Mouse (Mus musculus): ENCODE results near the gene Hoxa13.

Gene Hoxa13

GRCm38 (mm10) chr6:52260654-52261575, at the start of gene Hoxa13:
Gene Hoxa13 (minus strand): TSS chr6:52260880.
- no peak for DNase-seq (ENCODE audit: low spot score)

DNA sequence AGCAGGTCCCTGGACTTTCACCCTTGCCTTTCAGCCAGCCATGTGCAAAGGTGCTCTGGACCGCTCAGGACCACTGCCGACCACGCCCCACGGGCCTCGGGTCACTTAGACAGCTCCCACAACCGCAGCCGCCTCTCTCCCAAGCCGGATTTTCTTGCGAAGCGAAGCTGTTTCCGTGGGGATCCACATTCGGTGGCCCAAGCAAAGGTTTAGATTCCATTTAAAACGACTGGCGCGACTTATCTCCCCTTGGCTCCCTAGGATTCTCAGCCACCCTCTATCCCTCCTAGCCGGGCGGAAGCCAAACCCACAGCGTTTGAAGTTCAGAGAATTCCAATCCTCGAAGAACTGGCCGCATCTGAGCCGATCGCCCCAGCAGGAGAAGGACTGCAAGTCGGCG, 49.7 kb upstream of the Hoxa13 start:
- DNase-seq (ENCODE audit: low spot score): no peak

GRCm38 (mm10) chr6:52309766-52310165, 49.1 kb upstream of the Hoxa13 start:
- DNase-seq (ENCODE audit: low spot score): no peak

DNA sequence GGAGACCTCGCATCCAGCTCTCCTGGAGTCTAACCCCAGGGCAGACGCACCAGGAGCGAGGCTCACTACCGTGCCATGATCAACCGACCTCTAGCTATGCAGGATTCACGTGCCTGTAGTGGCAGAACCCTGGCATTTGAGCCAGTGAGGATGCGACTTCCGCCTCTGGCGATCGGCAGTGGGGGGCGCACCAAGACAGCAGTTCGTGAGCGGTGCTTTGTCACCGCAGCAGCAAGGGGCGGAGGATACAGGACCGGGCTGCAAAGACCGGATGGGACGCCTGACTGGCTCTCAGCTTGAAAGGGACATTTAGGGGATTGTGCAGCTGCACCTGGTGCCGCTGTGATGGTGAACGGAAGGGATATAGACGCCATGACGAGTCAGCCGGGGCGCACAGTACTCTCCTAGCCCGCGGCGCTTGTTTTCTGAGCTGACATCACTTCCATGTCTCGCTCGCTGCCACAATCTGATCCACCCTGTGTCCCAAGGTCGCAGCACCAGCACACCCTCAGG, 45.3 kb upstream of the Hoxa13 start:
- no peak for DNase-seq (ENCODE audit: low spot score)

- no peak for DNase-seq (ENCODE audit: low spot score)
These were observed 42.7 kb upstream of the Hoxa13 start for GRCm38 (mm10) chr6:52303426-52303825.

GRCm38 (mm10) chr6:52300806-52301205, 40.1 kb upstream of the Hoxa13 start:
- no peak for DNase-seq (ENCODE audit: low spot score)

GRCm38 (mm10) chr6:52298511-52298910, 37.8 kb upstream of the Hoxa13 start:
- no peak for DNase-seq (ENCODE audit: low spot score)

DNA sequence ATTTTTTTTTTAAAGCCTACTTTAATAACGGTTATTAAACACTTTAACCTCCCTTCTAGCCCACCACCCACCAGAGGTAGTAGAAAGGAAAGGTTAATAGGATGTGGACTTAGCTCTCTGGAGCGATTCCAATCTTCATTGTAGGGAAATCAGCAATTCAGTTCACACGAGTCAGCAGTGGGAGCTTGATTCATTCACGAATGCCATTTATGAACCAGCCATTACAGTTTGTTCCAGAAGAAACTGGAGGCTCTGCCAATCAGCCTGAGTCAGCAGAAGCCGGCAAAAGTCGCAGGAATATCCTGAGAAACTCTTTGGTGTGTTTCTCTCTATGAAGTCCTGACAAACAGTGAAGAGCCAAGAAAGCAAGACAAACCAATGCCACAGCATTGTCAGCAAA, 33.9 kb upstream of the Hoxa13 start:
- DNase-seq (ENCODE audit: low spot score): no peak

DNA sequence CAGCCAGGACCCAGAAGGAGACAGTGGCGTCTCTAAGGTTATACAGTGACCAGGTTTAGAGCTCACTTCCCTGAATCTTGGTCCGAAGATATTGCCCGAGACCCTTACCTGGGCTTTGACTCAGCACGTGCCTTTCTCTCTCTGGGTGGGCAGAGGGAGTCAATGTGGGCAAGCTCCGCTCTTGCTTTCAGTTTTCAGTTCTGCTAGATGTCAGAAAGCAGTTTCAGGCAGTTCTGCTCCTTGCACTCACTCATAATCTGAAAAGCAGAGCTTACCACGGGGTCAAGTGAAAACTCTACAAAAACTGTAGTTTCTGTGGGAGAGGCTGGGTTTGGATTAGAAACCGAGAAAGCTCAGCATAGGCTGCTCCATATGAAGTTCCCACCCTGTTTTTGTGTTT, 31.6 kb upstream of the Hoxa13 start:
- no peak for DNase-seq (ENCODE audit: low spot score)

- DNase-seq (ENCODE audit: low spot score): no peak
These were observed 30.6 kb upstream of the Hoxa13 start for GRCm38 (mm10) chr6:52291021-52291860.

- no peak for DNase-seq (ENCODE audit: low spot score)
These were observed 29.5 kb upstream of the Hoxa13 start for GRCm38 (mm10) chr6:52290186-52290585.

DNA sequence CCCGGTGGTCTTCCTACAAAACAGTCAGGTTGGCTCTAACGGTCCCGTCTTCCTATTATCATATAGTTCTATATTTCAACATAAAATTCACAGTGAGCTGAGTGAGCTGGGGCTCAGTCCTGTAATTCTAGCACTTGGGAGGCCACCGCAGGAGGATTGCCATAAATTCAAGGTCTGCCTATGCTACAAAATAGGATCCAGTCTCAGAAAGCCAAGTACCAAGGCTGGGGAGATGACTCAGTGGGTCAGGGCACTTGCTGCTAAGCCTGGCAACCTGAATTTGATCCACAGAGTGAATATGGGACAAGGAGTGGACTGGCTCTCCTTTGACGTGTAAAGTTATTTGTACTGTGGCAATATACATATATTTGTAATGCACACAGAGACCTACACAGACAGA, 23.2 kb upstream of the Hoxa13 start:
- no peak for DNase-seq (ENCODE audit: low spot score)

DNA sequence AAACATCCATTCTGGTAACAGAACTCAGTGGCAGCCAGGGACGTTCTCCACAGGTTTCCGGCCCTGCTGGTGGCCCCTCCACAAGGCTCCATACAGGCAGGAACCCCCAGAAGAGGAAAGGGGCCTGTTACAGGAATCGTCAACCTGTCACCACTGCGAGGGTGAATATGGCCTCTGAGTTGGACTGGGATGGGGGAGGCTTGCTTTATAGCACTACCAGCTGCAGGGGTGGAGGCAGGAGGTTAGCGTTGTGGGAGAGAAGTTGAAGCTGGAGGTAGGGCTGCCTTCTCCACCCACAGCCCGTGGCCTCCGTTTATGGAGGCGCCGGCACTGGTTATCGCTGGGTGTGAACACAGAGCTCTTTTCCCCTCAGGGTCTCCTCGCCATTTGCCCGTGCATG, 20.4 kb upstream of the Hoxa13 start:
- no peak for DNase-seq (ENCODE audit: low spot score)

GRCm38 (mm10) chr6:52276920-52277319, 16.2 kb upstream of the Hoxa13 start:
- DNase-seq (ENCODE audit: low spot score): no peak

DNA sequence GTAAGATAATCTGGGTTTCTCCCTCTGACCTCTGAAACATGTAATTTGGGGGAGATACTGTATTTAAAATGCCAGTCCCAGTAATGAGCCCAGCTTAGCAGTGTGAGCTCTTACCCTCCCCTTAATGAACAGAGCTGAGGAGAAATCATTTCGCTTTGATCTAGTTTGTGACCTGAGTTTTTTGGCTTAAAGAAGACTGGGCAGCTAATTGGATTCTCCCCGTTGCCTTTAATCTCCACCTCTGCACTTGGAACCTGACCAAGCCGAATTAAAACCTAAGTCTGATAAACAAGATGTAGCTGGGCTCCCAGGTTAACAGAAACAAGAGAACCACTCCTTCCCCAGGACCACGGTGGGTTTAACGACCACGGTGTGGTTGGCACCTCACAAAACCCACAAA, 15.7 kb upstream of the Hoxa13 start:
- no peak for DNase-seq (ENCODE audit: low spot score)

DNA sequence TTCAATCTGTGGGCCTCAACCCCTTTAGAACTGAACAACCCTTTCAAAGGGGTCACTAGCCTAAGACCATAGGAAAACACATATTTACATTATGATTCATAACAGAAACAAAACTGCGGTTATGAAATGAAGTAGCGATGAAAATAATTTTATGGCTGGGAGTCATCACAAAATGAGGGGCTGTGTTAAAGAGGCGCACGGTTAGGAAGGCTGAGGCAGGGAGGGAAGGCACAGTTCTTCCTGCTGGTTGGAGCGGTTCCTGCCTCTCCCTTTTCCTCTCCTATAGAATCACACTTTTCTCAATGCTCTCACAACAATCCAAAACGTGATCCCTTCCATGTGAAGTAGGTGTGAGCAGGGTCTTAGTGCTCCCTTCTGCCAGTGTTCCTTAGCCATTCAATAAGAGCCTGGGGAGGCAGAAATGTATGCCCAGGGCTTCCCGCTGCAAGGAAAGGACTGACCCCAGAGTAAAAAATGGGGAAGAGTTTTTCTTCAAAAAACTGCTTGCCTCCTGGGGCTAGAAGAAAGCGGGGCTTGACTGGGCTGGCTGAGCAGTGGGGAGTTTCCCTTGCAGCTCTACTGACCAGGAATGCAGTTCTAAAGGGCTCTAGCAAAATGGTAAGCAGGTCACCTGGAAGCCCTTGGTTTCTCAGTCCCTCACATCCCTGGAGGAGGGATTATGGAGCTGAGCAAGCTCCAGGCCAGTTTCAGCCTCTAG, 15.0 kb upstream of the Hoxa13 start:
- no peak for DNase-seq (ENCODE audit: low spot score)

DNA sequence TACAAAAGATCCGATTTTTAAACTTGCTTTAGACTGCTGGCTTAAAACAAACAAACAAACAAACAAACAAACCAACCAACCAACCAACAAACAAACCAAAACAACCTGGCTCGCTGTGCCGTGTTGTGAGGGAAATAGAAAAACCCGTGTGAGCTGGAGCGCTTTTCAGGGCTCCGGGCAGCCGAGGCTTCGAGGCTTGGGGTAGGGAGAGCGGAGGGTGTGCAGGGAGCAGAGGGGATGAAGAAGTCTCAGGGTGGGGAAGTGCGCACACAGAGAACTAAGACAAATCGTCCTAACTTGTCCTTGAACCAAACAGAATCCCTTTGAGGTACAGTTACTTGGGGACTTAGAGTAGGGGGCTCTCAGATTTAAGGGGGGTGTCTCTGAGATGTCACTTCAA, 13.9 kb upstream of the Hoxa13 start:
- no peak for DNase-seq (ENCODE audit: low spot score)

DNA sequence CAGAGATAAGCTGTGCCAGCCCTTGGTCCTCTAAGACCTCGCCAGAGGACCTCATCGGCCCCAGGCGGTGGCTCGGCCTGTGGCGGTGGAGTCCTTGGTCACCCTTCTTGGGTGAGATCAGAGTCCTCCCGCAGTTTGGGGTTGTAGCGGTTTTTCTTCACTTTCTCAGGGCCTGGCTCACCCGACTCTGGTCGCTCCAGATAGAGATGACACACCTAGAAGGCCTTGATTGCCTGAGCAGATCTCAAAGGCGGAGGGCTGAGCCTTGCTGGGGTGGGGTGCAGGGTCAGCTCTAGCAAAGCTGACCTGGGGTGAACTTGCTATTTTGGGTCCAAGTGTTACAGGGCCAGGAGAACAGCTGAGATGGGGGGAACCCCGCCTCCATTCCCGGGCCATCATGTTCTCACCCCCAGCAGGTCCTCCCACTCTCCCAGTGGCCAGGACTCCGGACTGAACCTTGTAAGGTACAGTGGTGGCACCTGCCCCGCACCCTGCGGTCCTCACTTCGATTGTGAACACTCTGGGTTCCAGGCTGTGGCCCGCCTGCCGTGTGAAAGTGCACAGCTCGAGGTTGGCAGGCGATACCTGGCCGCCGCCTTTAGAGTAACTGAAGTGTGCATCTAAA, 13.1 kb upstream of the Hoxa13 start:
- DNase-seq (ENCODE audit: low spot score): no peak

DNA sequence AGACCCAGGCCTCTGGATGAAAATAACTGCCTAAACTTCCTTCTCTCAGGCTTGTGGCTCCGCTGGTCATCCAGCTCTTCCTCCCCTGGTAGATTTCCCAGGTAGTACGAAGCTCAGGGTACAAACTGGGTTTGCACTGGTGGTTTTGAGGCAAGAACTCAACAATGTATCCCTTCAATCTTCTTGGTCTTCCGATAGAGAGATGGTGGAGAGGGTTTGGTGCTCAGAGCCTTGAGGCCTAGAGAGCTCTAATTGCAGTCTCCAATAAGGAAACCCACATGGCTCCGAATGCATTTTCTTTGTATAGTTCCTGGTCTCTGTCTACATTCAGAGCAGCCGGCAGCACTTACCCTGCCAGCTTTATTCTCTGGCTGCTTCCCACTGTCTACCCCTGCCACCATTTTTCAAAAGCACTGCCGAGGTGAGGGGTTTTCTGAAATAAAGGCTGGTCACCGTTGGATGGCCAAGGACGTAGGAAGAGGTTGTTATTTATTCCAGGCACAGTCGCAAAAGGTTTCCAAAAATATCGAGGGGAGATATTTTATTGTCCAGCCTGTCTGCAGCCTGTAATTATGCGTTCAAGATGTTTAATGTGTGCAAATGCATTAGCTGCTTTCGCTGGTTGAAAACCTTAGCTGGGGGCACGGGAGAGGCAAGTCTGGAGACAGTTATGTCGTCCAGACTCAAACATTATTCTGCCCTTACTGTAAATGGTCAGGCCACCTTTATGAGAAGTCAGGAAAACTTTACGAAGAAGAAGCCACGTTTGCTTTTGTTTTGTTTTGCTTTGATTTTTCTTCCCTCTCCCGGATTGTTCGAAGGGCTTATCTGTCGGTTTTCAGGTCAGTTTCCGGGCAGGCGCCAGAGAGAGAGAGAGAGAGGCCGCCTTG, 12.3 kb upstream of the Hoxa13 start:
- no peak for DNase-seq (ENCODE audit: low spot score)
